Mouse (Mus musculus) hindlimb bud, embryonic 11.5 days (tissue): ENCODE data around the gene Hcn2.

Experiments used
- DNase-seq: peaks from one replicate; pipeline ENCODE4 v3.0.0-alpha.2; 2012; ENCODE audit warnings: low read depth, low spot score; ENCODE audit errors: extremely low spot score

The Hcn2 gene

GRCm38 (mm10) chr10:79769329-79769728 lies 52.9 kb downstream of the Hcn2 start:
- no peak for DNase-seq

GRCm38 (mm10) chr10:79772320-79772719 lies 55.9 kb downstream of the Hcn2 start:
- DNase-seq: no peak

GRCm38 (mm10) chr10:79773208-79773607 lies 56.8 kb downstream of the Hcn2 start:
- no peak for DNase-seq

- no peak for DNase-seq
These were observed 58.2 kb downstream of the Hcn2 start for GRCm38 (mm10) chr10:79774486-79775279.

GRCm38 (mm10) chr10:79777103-79777531 lies 60.7 kb downstream of the Hcn2 start, which contains the start of gene Fstl3:
TSS of gene Fstl3 (plus strand) at chr10:79777272.
- DNase-seq: no peak

GRCm38 (mm10) chr10:79778006-79778405 lies 61.6 kb downstream of the Hcn2 start:
- no peak for DNase-seq

GRCm38 (mm10) chr10:79779193-79779592 lies 62.8 kb downstream of the Hcn2 start:
- no peak for DNase-seq

- peak; percentile 79 for DNase-seq
These were observed 63.6 kb downstream of the Hcn2 start for GRCm38 (mm10) chr10:79779784-79780663.

GRCm38 (mm10) chr10:79780664-79781015 lies 64.2 kb downstream of the Hcn2 start:
- DNase-seq: no peak

- DNase-seq: no peak
These were observed 64.7 kb downstream of the Hcn2 start for GRCm38 (mm10) chr10:79781139-79781538.

GRCm38 (mm10) chr10:79781956-79782355 lies 65.5 kb downstream of the Hcn2 start:
- no peak for DNase-seq

GRCm38 (mm10) chr10:79783050-79783449 lies 66.6 kb downstream of the Hcn2 start:
- DNase-seq: no peak

- no peak for DNase-seq
These were observed 67.7 kb downstream of the Hcn2 start for GRCm38 (mm10) chr10:79783920-79784800.
